ENCODE assay signal across 8 mouse cellular contexts in genomic region chr2:179973871-179974628, GRCm38 (mm10). TPM values are rescaled to one million over a fixed set of nuclear protein-coding genes. Genes with fewer than 3 reads are reported as not detected.
A peak's percentile ranks its signal among the peaks of the same experiment; 100 is the strongest.
DNase-seq lines count a peak whose midpoint lies in the region; ATAC-seq and TF ChIP-seq lines count a peak whose summit lies in the region.

No protein-coding gene starts in this region.

- peak overlapping the region; percentile 100 for H3K4me2 ChIP-seq in neural tube, embryonic 11.5 days (ENCODE audit: low read depth)
- peak overlapping the region; percentile 100 for H3K4me2 ChIP-seq in hindbrain, embryonic 13.5 days
- H3K4me2 ChIP-seq in midbrain, embryonic 11.5 days, result peak overlapping the region; percentile 100

- H3K4me1 ChIP-seq in neural tube, embryonic 11.5 days (ENCODE audit: control insufficient read depth, insufficient read depth, low read length), result peaks cover 30% of the 10 kb centered on the region
- H3K4me1 ChIP-seq in embryonic fibroblast, embryonic 13.5 days (ENCODE audit: control insufficient read depth, insufficient read depth, low read length), result peaks cover 12% of the 10 kb centered on the region
- peaks cover 71% of the 10 kb centered on the region for H3K4me1 ChIP-seq in hindbrain, embryonic 13.5 days (replicated peaks)
- peaks cover 39% of the 10 kb centered on the region for H3K4me1 ChIP-seq in midbrain, embryonic 11.5 days (ENCODE audit: control insufficient read depth, insufficient read depth, low read length)
- peaks cover 29% of the 10 kb centered on the region for H3K4me1 ChIP-seq in kidney, adult 2 months (ENCODE audit: control insufficient read depth, insufficient read depth, low read length)

- H3K36me3 ChIP-seq in neural tube, embryonic 11.5 days (ENCODE audit: control insufficient read depth, insufficient read depth, low read length), result no peaks in the 10 kb centered on the region
- no peaks in the 10 kb centered on the region for H3K36me3 ChIP-seq in hindbrain, embryonic 13.5 days
- H3K36me3 ChIP-seq in midbrain, embryonic 11.5 days (ENCODE audit: control insufficient read depth, insufficient read depth, low read length), result no peaks in the 10 kb centered on the region
- H3K36me3 ChIP-seq in kidney, adult 2 months (ENCODE audit: control insufficient read depth, insufficient read depth, low read length), result no peaks in the 10 kb centered on the region

- no peak for TF ChIP-seq CTCF in embryonic fibroblast, embryonic 13.5 days (IDR thresholded peaks at IDR 0.05; ENCODE audit: borderline replicate concordance, insufficient read depth, low read length)
- TF ChIP-seq CTCF in kidney, adult 2 months (conservative IDR thresholded peaks at IDR 0.05; ENCODE audit: insufficient read depth, insufficient read length, low read depth, low read length), result no peak

- H3K9me3 ChIP-seq in neural tube, embryonic 11.5 days (ENCODE audit: control insufficient read depth, low read length), result no peaks in the 10 kb centered on the region
- no peaks in the 10 kb centered on the region for H3K9me3 ChIP-seq in hindbrain, embryonic 13.5 days
- H3K9me3 ChIP-seq in midbrain, embryonic 11.5 days (ENCODE audit: control insufficient read depth, low read length), result no peaks in the 10 kb centered on the region

- no peak for DNase-seq in neural tube, embryonic 11.5 days (ENCODE audit: low spot score)
- no peak for DNase-seq in neural tube, embryonic 10.5 days (ENCODE audit: extremely low spot score, low spot score)
- no peak for DNase-seq in midbrain, embryonic 11.5 days (ENCODE audit: low spot score, missing footprints)
- DNase-seq in spleen, adult 18-20 months, result no peak
- DNase-seq in gastrocnemius, postnatal 4 days (ENCODE audit: low spot score in 2 of 2), result no peak
- no peak for DNase-seq in kidney, adult 2 months

- H3K9ac ChIP-seq in neural tube, embryonic 11.5 days (ENCODE audit: low read length), result peak overlapping the region; percentile 23; the same call in 1 of the 2 replicates
- H3K9ac ChIP-seq in hindbrain, embryonic 13.5 days, result peak overlapping the region; percentile 82
- peak overlapping the region; percentile 91; the same call in 1 of the 2 replicates for H3K9ac ChIP-seq in midbrain, embryonic 11.5 days (ENCODE audit: low read length)

- no peak overlapping the region for H3K27ac ChIP-seq in neural tube, embryonic 11.5 days (ENCODE audit: low read depth, low read length)
- no peak overlapping the region for H3K27ac ChIP-seq in embryonic fibroblast, embryonic 13.5 days (ENCODE audit: insufficient read depth, low read length)
- H3K27ac ChIP-seq in hindbrain, embryonic 13.5 days, result no peak overlapping the region
- H3K27ac ChIP-seq in midbrain, embryonic 11.5 days (ENCODE audit: low read depth, low read length), result no peak overlapping the region
- H3K27ac ChIP-seq in kidney, adult 2 months (ENCODE audit: insufficient read depth, low read depth, low read length), result no peak overlapping the region

- peak overlapping the region; percentile 89 for H3K4me3 ChIP-seq in neural tube, embryonic 11.5 days (ENCODE audit: low read depth, low read length)
- H3K4me3 ChIP-seq in embryonic fibroblast, embryonic 13.5 days (ENCODE audit: insufficient read depth, low read length), result 0 out of 2 replicates have a peak overlapping the region, but pooled peaks have one; percentile 9
- peak overlapping the region; percentile 83 for H3K4me3 ChIP-seq in hindbrain, embryonic 13.5 days
- peak overlapping the region; percentile 90 for H3K4me3 ChIP-seq in midbrain, embryonic 11.5 days (ENCODE audit: low read depth, low read length)
- H3K4me3 ChIP-seq in kidney, adult 2 months (ENCODE audit: insufficient read depth, low read depth, low read length), result no peak overlapping the region

- 44% methylated on average over 8 of the region's 8 CpGs for WGBS in neural tube, embryonic 11.5 days
- 25% methylated on average over 8 of the region's 8 CpGs for WGBS in hindbrain, embryonic 13.5 days
- WGBS in midbrain, embryonic 11.5 days, result 42% methylated on average over 8 of the region's 8 CpGs
- 44% methylated on average over 8 of the region's 8 CpGs for WGBS in kidney, adult 2 months

- no peak for TF ChIP-seq POLR2A in embryonic fibroblast, embryonic 13.5 days (IDR thresholded peaks at IDR 0.05; ENCODE audit: low read depth, low read length)
- TF ChIP-seq POLR2A in kidney, adult 2 months (IDR thresholded peaks at IDR 0.05; ENCODE audit: low read depth, low read length), result no peak

- no peak for ATAC-seq in neural tube, embryonic 11.5 days (ENCODE audit: insufficient read depth, low FRiP score, low TSS enrichment)
- no peak for ATAC-seq in hindbrain, embryonic 13.5 days (ENCODE audit: low FRiP score)
- no peak for ATAC-seq in midbrain, embryonic 11.5 days (ENCODE audit: low FRiP score)

- no peaks in the 10 kb centered on the region for H3K27me3 ChIP-seq in neural tube, embryonic 11.5 days (ENCODE audit: control insufficient read depth, insufficient read depth, low read length)
- no peaks in the 10 kb centered on the region for H3K27me3 ChIP-seq in hindbrain, embryonic 13.5 days
- H3K27me3 ChIP-seq in midbrain, embryonic 11.5 days (ENCODE audit: control insufficient read depth, insufficient read depth, low read length), result 0 out of 2 replicates have a peak, but pooled peaks cover 3% of the 10 kb centered on the region
- H3K27me3 ChIP-seq in kidney, adult 2 months (replicated peaks; ENCODE audit: control insufficient read depth, insufficient read depth, low read length), result no peaks in the 10 kb centered on the region

RNA-seq across cellular contexts. Expression of gene Taf4, which starts 2.4 kb away (rescaled TPM):
- polyA plus RNA-seq in neural tube, embryonic 11.5 days (2014; fragmentation: Nextera tagmentation; extraction: Ambion mirVana), result 5.5 and 6.2 TPM in 2 replicates
- polyA plus RNA-seq in embryonic fibroblast, embryonic 13.5 days (2011; ENCODE audit: insufficient read length, low read depth, missing spikeins), result 10.4 and 11.5 TPM in 2 replicates
- polyA plus RNA-seq in hindbrain, embryonic 13.5 days (2015; fragmentation: Nextera tagmentation; extraction: Ambion mirVana), result 3.9 and 4.5 TPM in 2 replicates
- 5.8 and 6.0 TPM in 2 replicates for polyA plus RNA-seq in midbrain, embryonic 11.5 days (2014; fragmentation: Nextera tagmentation; extraction: Ambion mirVana)
- total RNA-seq in gastrocnemius, postnatal 4 days (2021), result 10 to 100 TPM; 14.1 to 15.7 TPM
- polyA plus RNA-seq in kidney, adult 2 months (2012; rRNA removed), result 7.3 and 8.9 TPM in 2 replicates

RNA-seq across cellular contexts. Expression of gene Lsm14b, which starts 50.7 kb away (rescaled TPM):
- 10.1 and 11.6 TPM in 2 replicates for polyA plus RNA-seq in neural tube, embryonic 11.5 days (2014; fragmentation: Nextera tagmentation; extraction: Ambion mirVana)
- 54.7 and 63.3 TPM in 2 replicates for polyA plus RNA-seq in embryonic fibroblast, embryonic 13.5 days (2011; ENCODE audit: insufficient read length, low read depth, missing spikeins)
- polyA plus RNA-seq in hindbrain, embryonic 13.5 days (2015; fragmentation: Nextera tagmentation; extraction: Ambion mirVana), result 22.5 and 23.4 TPM in 2 replicates
- polyA plus RNA-seq in midbrain, embryonic 11.5 days (2014; fragmentation: Nextera tagmentation; extraction: Ambion mirVana), result 11.1 and 14.5 TPM in 2 replicates
- total RNA-seq in gastrocnemius, postnatal 4 days (2021), result 10 to 100 TPM; 48.3 to 50.8 TPM
- polyA plus RNA-seq in kidney, adult 2 months (2012; rRNA removed), result 27.2 and 29.5 TPM in 2 replicates

Comparison
In these comparisons a context has a peak if more than half of its experiments do, and no peak if none do; other contexts are left out.
1. H3K9ac ChIP-seq: peak in every context shown above with its lines; median percentile 91 in midbrain, embryonic 11.5 days; 82 in hindbrain, embryonic 13.5 days; 23 in neural tube, embryonic 11.5 days.